Mouse (Mus musculus) kidney, adult 2 months (tissue): ENCODE measurements at regions not wholly inside any gene's neighbourhood (a gene's known extent, or its start where the extent isn't known, plus 50 kb on each side); places are given as distances from the start of the nearest gene placed in this dataset.

Experiments used
- DNase-seq: peaks from one replicate; pipeline ENCODE4 v3.0.0; 2021
- H3K27ac ChIP-seq: fragments of 200-500 bp; 2 replicates; pipeline ENCODE4 v1.5.1; 2012; ENCODE audit warnings: low read depth, low read length, control low read depth, inconsistent platforms; ENCODE audit not compliant: insufficient read depth
- H3K27me3 ChIP-seq: fragments of 200-500 bp; replicated peaks from 2 replicates; pipeline ENCODE4 v1.6.1; 2012; ENCODE audit warnings: mild to moderate bottlenecking, moderate library complexity, low read length, inconsistent platforms; ENCODE audit not compliant: control insufficient read depth, insufficient read depth
- H3K36me3 ChIP-seq: fragments of 200-500 bp; 2 replicates; pipeline ENCODE4 v1.6.1; 2012; ENCODE audit warnings: mild to moderate bottlenecking, moderate library complexity, low read length, inconsistent platforms; ENCODE audit not compliant: control insufficient read depth, insufficient read depth
- H3K4me1 ChIP-seq: fragments of 200-500 bp; 2 replicates; pipeline ENCODE4 v1.6.1; 2011; ENCODE audit warnings: low read length; ENCODE audit not compliant: control insufficient read depth, insufficient read depth
- H3K4me3 ChIP-seq: fragments of 200-500 bp; 2 replicates; pipeline ENCODE4 v1.5.1; 2011; ENCODE audit warnings: mild to moderate bottlenecking, low read depth, low read length, control low read depth; ENCODE audit not compliant: insufficient read depth
- CTCF ChIP-seq: fragments of 200-500 bp; conservative IDR thresholded peaks from 2 replicates; pipeline ENCODE4 v1.5.1; 2011; ENCODE audit warnings: low read depth, mild to moderate bottlenecking, control low read depth, low read length, moderate library complexity, mixed read lengths; ENCODE audit not compliant: insufficient read depth, insufficient read length
- POLR2A ChIP-seq: fragments of 200-500 bp; IDR thresholded peaks from one replicate; pipeline ENCODE4 v1.6.1; 2011; ENCODE audit warnings: low read depth, low read length, control low read depth
- WGBS: fragments of 180-500 bp; shearing (Covaris S2); methylation state at CpG from one replicate; pipeline ENCODE4 v1.1.7; 2018; 5-methylcytosine and 5-hydroxymethylcytosine counted together

GRCm38 (mm10) chr10:114083441-114083840, 718.7 kb downstream of the Trhde start:
- Histone ChIP-seq H3K27ac (no peak overlapping the region), H3K27me3 (no peaks in the 10 kb centered on the region), H3K4me3 (no peak overlapping the region), H3K36me3 (no peaks in the 10 kb centered on the region), H3K4me1 (no peaks in the 10 kb centered on the region)
- DNase-seq, result peak; percentile 46
- TF ChIP-seq POLR2A, result no peak
- no peak for TF ChIP-seq CTCF

- H3K4me1 ChIP-seq, result no peaks in the 10 kb centered on the region
- TF ChIP-seq POLR2A (no peak), CTCF (no peak)
- no peaks in the 10 kb centered on the region for H3K36me3 ChIP-seq
- no peak overlapping the region for H3K4me3 ChIP-seq
- H3K27ac ChIP-seq, result no peak overlapping the region
- H3K27me3 ChIP-seq, result no peaks in the 10 kb centered on the region; the same call in 1 of the 2 replicates
- no peak for DNase-seq
These were observed 760.1 kb downstream of the Trhde start for GRCm38 (mm10) chr10:114041991-114042390.

- no peaks in the 10 kb centered on the region for H3K36me3 ChIP-seq
- TF ChIP-seq POLR2A (no peak), CTCF (no peak)
These were observed 788.7 kb downstream of the Trhde start for GRCm38 (mm10) chr10:114013427-114013826.

DNA sequence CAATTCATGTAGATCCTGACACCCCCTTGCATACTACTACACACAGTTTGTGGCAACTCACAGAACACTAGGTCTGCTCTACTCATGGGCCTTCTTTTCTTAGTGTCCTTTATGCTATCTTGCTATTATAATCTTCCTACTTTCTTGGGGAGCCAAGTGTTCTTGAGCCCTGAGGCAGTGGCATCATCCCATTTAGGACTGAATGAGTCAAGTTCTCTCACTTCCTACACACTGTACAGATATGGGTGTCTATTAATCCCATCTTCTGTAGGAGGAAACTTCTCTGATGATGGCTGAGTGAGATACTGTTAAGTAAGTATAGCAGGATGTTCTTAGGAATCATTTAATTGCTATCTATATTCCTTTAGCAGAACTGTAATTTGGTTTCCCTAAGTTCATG, 816.7 kb downstream of the Trhde start:
- H3K4me1 ChIP-seq, result no peaks in the 10 kb centered on the region
- TF ChIP-seq CTCF (no peak), POLR2A (no peak)
- no peaks in the 10 kb centered on the region for H3K27me3 ChIP-seq
- no peak for DNase-seq
- no peak overlapping the region for H3K4me3 ChIP-seq
- no peaks in the 10 kb centered on the region for H3K36me3 ChIP-seq
- H3K27ac ChIP-seq, result no peak overlapping the region

More at GRCm38 (mm10) chr10:114013427-114013826, 788.7 kb downstream of the Trhde start:
- H3K4me1 ChIP-seq, result no peaks in the 10 kb centered on the region
- H3K27ac ChIP-seq, result no peak overlapping the region
- no peak for DNase-seq
- no peaks in the 10 kb centered on the region for H3K27me3 ChIP-seq
- no peak overlapping the region for H3K4me3 ChIP-seq

GRCm38 (mm10) chr10:113972826-113973225, 829.3 kb downstream of the Trhde start:
- Histone ChIP-seq H3K27ac (no peak overlapping the region), H3K36me3 (no peaks in the 10 kb centered on the region), H3K4me1 (no peaks in the 10 kb centered on the region), H3K27me3 (no peaks in the 10 kb centered on the region), H3K4me3 (no peak overlapping the region)
- no peak for DNase-seq
- 80% methylated on average over 6 of the region's 6 CpGs for WGBS
- TF ChIP-seq POLR2A, result no peak
- no peak for TF ChIP-seq CTCF

GRCm38 (mm10) chr10:113946801-113947200, 855.3 kb downstream of the Trhde start:
- Histone ChIP-seq H3K36me3 (no peaks in the 10 kb centered on the region), H3K27ac (no peak overlapping the region), H3K27me3 (no peaks in the 10 kb centered on the region), H3K4me3 (no peak overlapping the region), H3K4me1 (no peaks in the 10 kb centered on the region)
- DNase-seq, result no peak
- TF ChIP-seq POLR2A (no peak), CTCF (no peak)
- 34% methylated on average over 3 of the region's 3 CpGs for WGBS

GRCm38 (mm10) chr10:113939524-113939923, 862.6 kb downstream of the Trhde start:
- TF ChIP-seq CTCF, result no peak
- no peak for TF ChIP-seq POLR2A
- no peak overlapping the region for H3K4me3 ChIP-seq
- WGBS, result 73% methylated on average over 6 of the region's 6 CpGs
- no peak overlapping the region for H3K27ac ChIP-seq
- H3K27me3 ChIP-seq, result no peaks in the 10 kb centered on the region
- H3K36me3 ChIP-seq, result no peaks in the 10 kb centered on the region
- DNase-seq, result no peak
- H3K4me1 ChIP-seq, result no peaks in the 10 kb centered on the region

DNA sequence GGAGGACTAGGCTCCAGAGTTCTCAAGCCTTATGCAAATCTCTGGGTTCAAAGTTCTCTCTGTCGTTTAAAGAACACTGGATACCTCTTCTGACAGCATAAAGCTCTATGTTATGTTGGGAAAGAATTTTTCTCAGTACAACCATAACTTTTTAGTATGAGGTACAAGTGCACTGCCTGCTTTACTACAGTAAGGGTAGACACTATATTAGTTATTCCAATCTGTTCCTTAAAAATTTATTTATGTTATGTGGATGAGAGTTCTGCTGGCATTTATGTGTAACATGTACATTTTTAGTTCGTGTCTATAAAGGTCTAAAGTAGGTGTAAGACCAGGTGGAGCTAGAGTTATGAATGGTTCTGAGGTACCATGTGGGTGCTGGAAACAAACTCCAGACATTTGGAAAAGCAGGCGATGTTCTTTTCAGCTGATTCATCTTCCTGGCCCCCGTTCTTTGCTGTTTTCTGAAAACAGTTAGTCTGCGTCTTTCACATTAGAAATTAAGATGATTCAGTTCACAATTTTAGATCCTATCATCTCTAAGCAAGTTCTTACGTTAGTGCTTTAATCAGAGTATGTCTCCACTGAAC, 871.8 kb downstream of the Trhde start:
- Histone ChIP-seq H3K27me3 (no peaks in the 10 kb centered on the region), H3K27ac (no peak overlapping the region), H3K4me1 (no peaks in the 10 kb centered on the region), H3K4me3 (no peak overlapping the region), H3K36me3 (no peaks in the 10 kb centered on the region)
- WGBS, result 70% methylated on average over 6 of the region's 6 CpGs
- DNase-seq, result no peak
- TF ChIP-seq POLR2A (no peak), CTCF (no peak)
